In genomic region chr7:29313051-29313450, GRCm38 (mm10) we compare ENCODE assay signal across 12 mouse cellular contexts. TPM values are rescaled to one million over a fixed set of nuclear protein-coding genes. Genes with fewer than 3 reads are reported as not detected.
DNase-seq lines count a peak whose midpoint lies in the region; ATAC-seq lines count a peak whose summit lies in the region.
"Had no signal": no experiment of that assay in that cellular context is flagged by ENCODE, and none has a peak within 500 bp of the region (broad histone marks: within the 10 kb centered on the region; RNA-seq: fewer than 3 reads in every experiment).

No protein-coding gene starts in this region.

- H3K9ac ChIP-seq in midbrain, embryonic 11.5 days (ENCODE audit: low read length) = no peak overlapping the region
- no peak overlapping the region for H3K9ac ChIP-seq in embryonic facial prominence, embryonic 14.5 days (ENCODE audit: low read depth, low read length)
- H3K9ac ChIP-seq in hindbrain, embryonic 13.5 days = peak overlapping the region; percentile 58
- peak overlapping the region; percentile 50 for H3K9ac ChIP-seq in neural tube, embryonic 13.5 days

- no peak for ATAC-seq in midbrain, embryonic 11.5 days (ENCODE audit: low FRiP score)
- ATAC-seq in embryonic facial prominence, embryonic 14.5 days (ENCODE audit: low read depth) = no peak
- ATAC-seq in hindbrain, embryonic 13.5 days (ENCODE audit: low FRiP score) = no peak
- no peak for ATAC-seq in neural tube, embryonic 13.5 days (ENCODE audit: low read depth)
- ATAC-seq: lung, postnatal 0 days had no signal

- no peak overlapping the region; the same call in 1 of the 2 replicates for H3K4me2 ChIP-seq in midbrain, embryonic 11.5 days
- 0 out of 2 replicates have a peak overlapping the region, but pooled peaks have one; percentile 15 for H3K4me2 ChIP-seq in embryonic facial prominence, embryonic 14.5 days (ENCODE audit: low read depth, low read length)
- H3K4me2 ChIP-seq in hindbrain, embryonic 13.5 days = peak overlapping the region; percentile 40
- H3K4me2 ChIP-seq in neural tube, embryonic 13.5 days = peak overlapping the region; percentile 44

- peaks cover 37% of the 10 kb centered on the region for H3K27me3 ChIP-seq in midbrain, embryonic 10.5 days (ENCODE audit: low read depth, poor library complexity, severe bottlenecking)
- H3K27me3 ChIP-seq in midbrain, embryonic 11.5 days (ENCODE audit: control insufficient read depth, insufficient read depth, low read length) = peaks cover 3% of the 10 kb centered on the region
- H3K27me3 ChIP-seq in embryonic facial prominence, embryonic 14.5 days (replicated peaks; ENCODE audit: control insufficient read depth, insufficient read depth, low read length) = no peaks in the 10 kb centered on the region
- H3K27me3 ChIP-seq in hindbrain, embryonic 13.5 days = no peaks in the 10 kb centered on the region
- no peaks in the 10 kb centered on the region for H3K27me3 ChIP-seq in neural tube, embryonic 13.5 days

- no peak for DNase-seq in midbrain, embryonic 10.5 days (ENCODE audit: low spot score)
- no peak for DNase-seq in midbrain, embryonic 11.5 days (ENCODE audit: low spot score, missing footprints)
- no peak for DNase-seq in embryonic facial prominence, embryonic 14.5 days (ENCODE audit: low spot score)
- no peak for DNase-seq in embryo, embryonic 10.5 days (ENCODE audit: low spot score)
- DNase-seq in retina, embryonic 14.5 days (ENCODE audit: low spot score) = no peak
- no peak for DNase-seq in heart, postnatal 25 days (ENCODE audit: low spot score)
- DNase-seq: adrenal gland, postnatal 36 days; gastrocnemius, postnatal 36 days had no signal

- H3K4me3 ChIP-seq in midbrain, embryonic 10.5 days = peak overlapping the region; percentile 21; the same call in 1 of the 2 replicates
- no peak overlapping the region; the same call in 1 of the 2 replicates for H3K4me3 ChIP-seq in midbrain, embryonic 11.5 days (ENCODE audit: low read depth, low read length)
- H3K4me3 ChIP-seq in embryonic facial prominence, embryonic 14.5 days (ENCODE audit: low read depth, low read length) = no peak overlapping the region
- H3K4me3 ChIP-seq in hindbrain, embryonic 13.5 days = 0 out of 2 replicates have a peak overlapping the region, but pooled peaks have one; percentile 7
- H3K4me3 ChIP-seq in neural tube, embryonic 13.5 days = peak overlapping the region; percentile 11; the same call in 1 of the 2 replicates
- H3K4me3 ChIP-seq: myocyte had no signal

- H3K9me3 ChIP-seq in midbrain, embryonic 10.5 days (replicated peaks) = no peaks in the 10 kb centered on the region
- no peaks in the 10 kb centered on the region for H3K9me3 ChIP-seq in midbrain, embryonic 11.5 days (ENCODE audit: control insufficient read depth, low read length)
- H3K9me3 ChIP-seq in embryonic facial prominence, embryonic 14.5 days (ENCODE audit: control insufficient read depth, low read length) = no peaks in the 10 kb centered on the region
- no peaks in the 10 kb centered on the region for H3K9me3 ChIP-seq in hindbrain, embryonic 13.5 days
- H3K9me3 ChIP-seq in neural tube, embryonic 13.5 days = no peaks in the 10 kb centered on the region

- 28% methylated on average over 9 of the region's 9 CpGs for WGBS in midbrain, embryonic 10.5 days
- WGBS in midbrain, embryonic 11.5 days = 35% methylated on average over 9 of the region's 9 CpGs
- 34% methylated on average over 9 of the region's 9 CpGs for WGBS in embryonic facial prominence, embryonic 14.5 days
- WGBS in hindbrain, embryonic 13.5 days = 26% methylated on average over 9 of the region's 9 CpGs
- WGBS in neural tube, embryonic 13.5 days = 16% methylated on average over 9 of the region's 9 CpGs

- H3K4me1 ChIP-seq in midbrain, embryonic 10.5 days = peaks cover 94% of the 10 kb centered on the region
- H3K4me1 ChIP-seq in midbrain, embryonic 11.5 days (ENCODE audit: control insufficient read depth, insufficient read depth, low read length) = peaks cover 73% of the 10 kb centered on the region
- peaks cover 59% of the 10 kb centered on the region for H3K4me1 ChIP-seq in embryonic facial prominence, embryonic 14.5 days (ENCODE audit: control insufficient read depth, insufficient read depth, low read length)
- H3K4me1 ChIP-seq in hindbrain, embryonic 13.5 days (replicated peaks) = peaks cover 96% of the 10 kb centered on the region
- peaks cover 91% of the 10 kb centered on the region for H3K4me1 ChIP-seq in neural tube, embryonic 13.5 days (replicated peaks)

- intact Hi-C loops in heart, postnatal 25 days (cut with DNase I) = no loop called here

- peak overlapping the region; percentile 57 for H3K27ac ChIP-seq in midbrain, embryonic 10.5 days (replicated peaks)
- no peak overlapping the region for H3K27ac ChIP-seq in midbrain, embryonic 11.5 days (ENCODE audit: low read depth, low read length)
- H3K27ac ChIP-seq in embryonic facial prominence, embryonic 14.5 days (replicated peaks; ENCODE audit: low read depth, low read length) = no peak overlapping the region
- peak overlapping the region; percentile 79 for H3K27ac ChIP-seq in hindbrain, embryonic 13.5 days
- peak overlapping the region; percentile 98 for H3K27ac ChIP-seq in neural tube, embryonic 13.5 days (replicated peaks)

- peaks cover 63% of the 10 kb centered on the region for H3K36me3 ChIP-seq in midbrain, embryonic 10.5 days
- peaks cover 5% of the 10 kb centered on the region for H3K36me3 ChIP-seq in midbrain, embryonic 11.5 days (ENCODE audit: control insufficient read depth, insufficient read depth, low read length)
- no peaks in the 10 kb centered on the region; the same call in 1 of the 2 replicates for H3K36me3 ChIP-seq in embryonic facial prominence, embryonic 14.5 days (ENCODE audit: control insufficient read depth, insufficient read depth, low read length)
- peaks cover 49% of the 10 kb centered on the region for H3K36me3 ChIP-seq in hindbrain, embryonic 13.5 days
- H3K36me3 ChIP-seq in neural tube, embryonic 13.5 days = peaks cover 42% of the 10 kb centered on the region

RNA-seq across cellular contexts. Expression of gene Dpf1, which starts 9.3 kb away (rescaled TPM):
- polyA plus RNA-seq in midbrain, embryonic 10.5 days (2016; fragmentation: Nextera tagmentation; extraction: Ambion mirVana) = 38.8 and 55.4 TPM in 2 replicates
- polyA plus RNA-seq in midbrain, embryonic 11.5 days (2014; fragmentation: Nextera tagmentation; extraction: Ambion mirVana) = 59.9 and 62.9 TPM in 2 replicates
- polyA plus RNA-seq in embryonic facial prominence, embryonic 14.5 days (2014; fragmentation: Nextera tagmentation; extraction: Ambion mirVana) = 11.4 TPM in 2 replicates
- 187 and 197 TPM in 2 replicates for polyA plus RNA-seq in hindbrain, embryonic 13.5 days (2015; fragmentation: Nextera tagmentation; extraction: Ambion mirVana)
- polyA plus RNA-seq in neural tube, embryonic 13.5 days (2015; fragmentation: Nextera tagmentation; extraction: Ambion mirVana) = 175 and 176 TPM in 2 replicates
- total RNA-seq in heart, postnatal 25 days (2021) = under 1 TPM in 1 of 2 experiments, not detected in 1; 0.53 TPM

RNA-seq across cellular contexts. Expression of gene Ppp1r14a, which starts 23.9 kb away (rescaled TPM):
- 21.9 and 22.2 TPM in 2 replicates for polyA plus RNA-seq in midbrain, embryonic 10.5 days (2016; fragmentation: Nextera tagmentation; extraction: Ambion mirVana)
- polyA plus RNA-seq in midbrain, embryonic 11.5 days (2014; fragmentation: Nextera tagmentation; extraction: Ambion mirVana) = 21.6 and 21.8 TPM in 2 replicates
- polyA plus RNA-seq in embryonic facial prominence, embryonic 14.5 days (2014; fragmentation: Nextera tagmentation; extraction: Ambion mirVana) = 11.6 and 13.8 TPM in 2 replicates
- 8.6 and 13.1 TPM in 2 replicates for polyA plus RNA-seq in hindbrain, embryonic 13.5 days (2015; fragmentation: Nextera tagmentation; extraction: Ambion mirVana)
- polyA plus RNA-seq in neural tube, embryonic 13.5 days (2015; fragmentation: Nextera tagmentation; extraction: Ambion mirVana) = 24.8 and 28.4 TPM in 2 replicates
- total RNA-seq in heart, postnatal 25 days (2021) = 1 to 10 TPM; 9.6 to 9.9 TPM

RNA-seq across cellular contexts. Expression of gene Spint2, which starts 31.3 kb away (rescaled TPM):
- polyA plus RNA-seq in midbrain, embryonic 10.5 days (2016; fragmentation: Nextera tagmentation; extraction: Ambion mirVana) = 20.5 and 20.8 TPM in 2 replicates
- 16.5 and 18.3 TPM in 2 replicates for polyA plus RNA-seq in midbrain, embryonic 11.5 days (2014; fragmentation: Nextera tagmentation; extraction: Ambion mirVana)
- 116 and 120 TPM in 2 replicates for polyA plus RNA-seq in embryonic facial prominence, embryonic 14.5 days (2014; fragmentation: Nextera tagmentation; extraction: Ambion mirVana)
- polyA plus RNA-seq in hindbrain, embryonic 13.5 days (2015; fragmentation: Nextera tagmentation; extraction: Ambion mirVana) = 42.4 and 44.0 TPM in 2 replicates
- polyA plus RNA-seq in neural tube, embryonic 13.5 days (2015; fragmentation: Nextera tagmentation; extraction: Ambion mirVana) = 28.8 and 31.3 TPM in 2 replicates
- 10 to 100 TPM; 33.5 to 37.1 TPM for total RNA-seq in heart, postnatal 25 days (2021)

Comparison
In these comparisons a context has a peak if more than half of its experiments do, and no peak if none do; other contexts are left out.
1. H3K27ac ChIP-seq: peak in midbrain, embryonic 10.5 days (single experiment), hindbrain, embryonic 13.5 days (single experiment) and neural tube, embryonic 13.5 days (single experiment); none in midbrain, embryonic 11.5 days (single experiment) and embryonic facial prominence, embryonic 14.5 days (single experiment).
2. H3K4me3 ChIP-seq: peak in midbrain, embryonic 10.5 days (single experiment), hindbrain, embryonic 13.5 days (single experiment) and neural tube, embryonic 13.5 days (single experiment); none in midbrain, embryonic 11.5 days (single experiment) and embryonic facial prominence, embryonic 14.5 days (single experiment).
3. H3K9ac ChIP-seq: peak in hindbrain, embryonic 13.5 days (single experiment) and neural tube, embryonic 13.5 days (single experiment); none in midbrain, embryonic 11.5 days (single experiment) and embryonic facial prominence, embryonic 14.5 days (single experiment).